Mouse (Mus musculus) forebrain, postnatal 0 days (tissue): ENCODE data around the gene Xylt1. TPM values are rescaled to one million over a fixed set of nuclear protein-coding genes. Genes with fewer than 3 reads are reported as not detected.

Experiments
- ATAC-seq: fragments of 200-750 bp; cut with Nextera tagmentation; 2 replicates; pipeline ENCODE4 v1.8.0; 2017; ENCODE audit warnings: mild to moderate bottlenecking, moderate library complexity
- DNase-seq: peaks from one replicate; pipeline ENCODE4 v3.0.0-alpha.2; 2015
- H3K27ac ChIP-seq: fragments of 300-500 bp; sonication (generic); 2 replicates; pipeline ENCODE4 v1.5.1; 2014; ENCODE audit warnings: low read depth, mild to moderate bottlenecking, antibody characterized with exemption, low read length, moderate library complexity, mixed read lengths
- H3K27me3 ChIP-seq: fragments of 300-500 bp; sonication (generic); 2 replicates; pipeline ENCODE4 v1.6.1; 2014; ENCODE audit warnings: mild to moderate bottlenecking, low read length, mixed read lengths; ENCODE audit not compliant: insufficient read depth
- H3K36me3 ChIP-seq: fragments of 300-500 bp; sonication (generic); 2 replicates; pipeline ENCODE4 v1.6.1; 2014; ENCODE audit warnings: mild to moderate bottlenecking, moderate library complexity; ENCODE audit not compliant: insufficient read depth
- H3K4me1 ChIP-seq: fragments of 300-500 bp; sonication (generic); 2 replicates; pipeline ENCODE4 v1.6.1; 2014; ENCODE audit warnings: antibody characterized with exemption; ENCODE audit not compliant: insufficient read depth
- H3K4me2 ChIP-seq: fragments of 300-500 bp; sonication (generic); 2 replicates; pipeline ENCODE4 v1.6.1; 2014; ENCODE audit warnings: low read depth, mild to moderate bottlenecking, moderate library complexity
- H3K4me3 ChIP-seq: fragments of 300-500 bp; sonication (generic); 2 replicates; pipeline ENCODE4 v1.5.1; 2014; ENCODE audit warnings: low read depth, low read length, mixed read lengths
- H3K9ac ChIP-seq: fragments of 300-500 bp; sonication (generic); 2 replicates; pipeline ENCODE4 v1.6.1; 2014; ENCODE audit warnings: mild to moderate bottlenecking
- H3K9me3 ChIP-seq: fragments of 300-500 bp; sonication (generic); 2 replicates; pipeline ENCODE4 v1.6.1; 2016; ENCODE audit warnings: low read length
- CTCF ChIP-seq: sonication (generic); IDR thresholded peaks from 2 replicates; pipeline ENCODE4 v1.5.1; 2016; ENCODE audit warnings: antibody characterized with exemption, control low read depth, low read depth
- WGBS: fragments of 180-500 bp; shearing (Covaris S2); extraction: QIAGEN DNeasy Blood & Tissue Kit; methylation state at CpG from one replicate; pipeline ENCODE4 v1.1.7; 2014; 5-methylcytosine and 5-hydroxymethylcytosine counted together
- polyA plus RNA-seq: library from polyadenylated mRNA; unstranded; fragments of >200 nt; fragmentation: Nextera tagmentation; extraction: Ambion mirVana; gene quantifications from 2 replicates; pipeline ENCODE4 v1.2.1, GENCODE M21; 2015
- total RNA-seq: library from RNA; depleted of rRNA; stranded (reverse); fragments of >200 nt; gene quantifications from 2 replicates; pipeline ENCODE4 v1.2.3, GENCODE M21; 2014

Gene Xylt1
- total and polyA plus RNA-seq, 2 experiments from 2014 or later: 2.6 to 14.0 TPM

GRCm38 (mm10) chr7:117464956-117465355, 84.2 kb downstream of the Xylt1 start:
- DNase-seq (peak; percentile 16), ATAC-seq (no peak)
- WGBS: 33% methylated on average over 4 of the region's 4 CpGs
- H3K4me2 ChIP-seq: no peak overlapping the region
- no peaks in the 10 kb centered on the region for H3K27me3 ChIP-seq
- no peaks in the 10 kb centered on the region for H3K36me3 ChIP-seq
- H3K4me1 ChIP-seq: no peaks in the 10 kb centered on the region
- no peak for TF ChIP-seq CTCF
- H3K27ac ChIP-seq: no peak overlapping the region; the same call in 1 of the 2 replicates
- no peaks in the 10 kb centered on the region for H3K9me3 ChIP-seq
- H3K4me3 ChIP-seq: no peak overlapping the region
- no peak overlapping the region for H3K9ac ChIP-seq

DNA sequence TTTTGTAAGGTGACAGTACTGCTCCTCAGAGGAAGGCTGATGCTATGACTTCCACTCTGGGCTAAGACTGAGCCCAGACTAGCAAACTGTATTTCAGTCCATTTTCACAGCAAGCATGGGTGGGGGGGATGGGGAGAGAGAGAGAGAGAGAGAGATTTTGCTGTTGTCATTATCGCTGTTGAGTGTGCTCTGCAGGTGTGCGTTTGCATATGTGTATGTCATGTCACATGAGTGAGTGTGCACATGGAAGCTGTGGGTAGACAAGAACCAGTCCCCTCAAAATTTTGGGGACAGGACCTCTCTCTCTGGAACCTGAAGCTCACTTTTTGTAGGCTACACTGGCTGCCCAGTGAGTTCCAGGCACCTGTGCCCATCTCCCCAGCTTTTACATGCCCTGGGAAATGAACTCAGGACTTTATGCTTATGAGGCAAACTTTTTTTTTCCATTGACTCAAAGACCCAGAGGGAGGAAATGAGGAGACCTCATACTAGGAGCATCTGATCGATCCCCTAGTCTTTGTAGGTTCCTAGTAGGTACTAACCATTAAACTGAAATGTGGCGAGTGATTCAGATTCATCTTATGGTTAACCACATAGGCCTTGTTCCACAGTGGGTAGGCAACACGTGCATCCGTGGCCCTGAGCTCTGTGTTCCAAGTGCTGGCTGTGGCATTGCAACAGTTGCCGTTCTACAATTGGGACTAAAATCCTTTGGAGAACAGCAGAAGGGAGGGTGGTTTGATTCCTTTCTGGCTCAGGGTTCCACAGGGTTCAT, 85.4 kb downstream of the Xylt1 start:
- H3K4me1 ChIP-seq: no peaks in the 10 kb centered on the region
- H3K27ac ChIP-seq: no peak overlapping the region
- TF ChIP-seq CTCF: no peak
- WGBS: 88% methylated on average over 7 of the region's 7 CpGs
- ATAC-seq (no peak), DNase-seq (no peak)
- no peaks in the 10 kb centered on the region for H3K27me3 ChIP-seq
- H3K4me2 ChIP-seq: no peak overlapping the region
- H3K9me3 ChIP-seq: no peaks in the 10 kb centered on the region
- H3K36me3 ChIP-seq: no peaks in the 10 kb centered on the region
- no peak overlapping the region for H3K9ac ChIP-seq
- no peak overlapping the region for H3K4me3 ChIP-seq

- Histone ChIP-seq H3K9ac (no peak overlapping the region), H3K36me3 (no peaks in the 10 kb centered on the region), H3K4me2 (no peak overlapping the region), H3K9me3 (no peaks in the 10 kb centered on the region), H3K4me1 (0 out of 2 replicates have a peak, but pooled peaks cover 4% of the 10 kb centered on the region), H3K4me3 (no peak overlapping the region), H3K27ac (0 out of 2 replicates have a peak overlapping the region, but pooled peaks have one; percentile 1), H3K27me3 (no peaks in the 10 kb centered on the region)
- DNase-seq: no peak
- no peak for TF ChIP-seq CTCF
- ATAC-seq: no peak
- 75% methylated on average over 3 of the region's 3 CpGs for WGBS
These were observed 89.5 kb downstream of the Xylt1 start for GRCm38 (mm10) chr7:117470243-117470802.

- H3K36me3 ChIP-seq: peaks cover 3% of the 10 kb centered on the region; the same call in 1 of the 2 replicates
- DNase-seq: peak; percentile 65
- H3K27me3 ChIP-seq: no peaks in the 10 kb centered on the region
- H3K27ac ChIP-seq: 0 out of 2 replicates have a peak overlapping the region, but pooled peaks have one; percentile 45
- 18% methylated on average over 11 of the region's 11 CpGs for WGBS
- H3K4me2 ChIP-seq: no peak overlapping the region
- H3K9ac ChIP-seq: no peak overlapping the region
- H3K4me1 ChIP-seq: 0 out of 2 replicates have a peak, but pooled peaks cover 4% of the 10 kb centered on the region
- no peak overlapping the region for H3K4me3 ChIP-seq
- no peak for TF ChIP-seq CTCF
- no peaks in the 10 kb centered on the region for H3K9me3 ChIP-seq
- peak; percentile 74 for ATAC-seq
These were observed 91.4 kb downstream of the Xylt1 start for GRCm38 (mm10) chr7:117472055-117472780.

GRCm38 (mm10) chr7:117472781-117473743, 92.3 kb downstream of the Xylt1 start:
- peak overlapping the region; percentile 59; the same call in 1 of the 2 replicates for H3K27ac ChIP-seq
- H3K4me3 ChIP-seq: no peak overlapping the region
- peak; percentile 46 for DNase-seq
- H3K4me2 ChIP-seq: no peak overlapping the region
- no peak overlapping the region for H3K9ac ChIP-seq
- 0 out of 2 replicates have a peak, but pooled peaks cover 4% of the 10 kb centered on the region for H3K4me1 ChIP-seq
- WGBS: 17% methylated on average over 19 of the region's 19 CpGs
- no peaks in the 10 kb centered on the region for H3K27me3 ChIP-seq
- no peak for TF ChIP-seq CTCF
- no peaks in the 10 kb centered on the region for H3K9me3 ChIP-seq
- H3K36me3 ChIP-seq: peaks cover 3% of the 10 kb centered on the region; the same call in 1 of the 2 replicates
- peak; percentile 64 for ATAC-seq

GRCm38 (mm10) chr7:117474302-117474701, 93.5 kb downstream of the Xylt1 start:
- Histone ChIP-seq H3K4me1 (0 out of 2 replicates have a peak, but pooled peaks cover 4% of the 10 kb centered on the region), H3K27ac (no peak overlapping the region), H3K4me3 (no peak overlapping the region), H3K9me3 (no peaks in the 10 kb centered on the region), H3K36me3 (peaks cover 3% of the 10 kb centered on the region; the same call in 1 of the 2 replicates), H3K4me2 (no peak overlapping the region), H3K27me3 (no peaks in the 10 kb centered on the region), H3K9ac (no peak overlapping the region)
- no peak for DNase-seq
- WGBS: 24% methylated on average over 2 of the region's 2 CpGs
- no peak for ATAC-seq
- TF ChIP-seq CTCF: no peak
